Mouse (Mus musculus) G1E (cell line): Measurements from ENCODE around the gene Nup210.

Experiments
- CTCF ChIP-seq: IDR thresholded peaks from 2 replicates; pipeline ENCODE4 v1.5.1; 2012; ENCODE audit warnings: low read depth, low read length, inconsistent platforms, mixed read lengths
- GATA1 ChIP-seq: IDR thresholded peaks from 2 replicates; pipeline ENCODE4 v1.6.1; 2012; ENCODE audit warnings: borderline replicate concordance, low read length, inconsistent platforms, mixed read lengths
- GATA2 ChIP-seq: IDR thresholded peaks from 2 replicates; pipeline ENCODE4 v1.6.1; 2012; ENCODE audit warnings: low read depth, low read length, inconsistent platforms, borderline replicate concordance
- POLR2AphosphoS5 ChIP-seq: IDR thresholded peaks from 2 replicates; pipeline ENCODE4 v1.6.1; 2012; ENCODE audit warnings: low read depth, low read length, inconsistent platforms; ENCODE audit not compliant: insufficient replicate concordance
- TAL1 ChIP-seq: conservative IDR thresholded peaks from 2 replicates; pipeline ENCODE4 v1.6.1; 2012; ENCODE audit warnings: low read depth, low read length, inconsistent platforms, mixed read lengths

GRCm38 (mm10) chr6:91160976-91161375, 44.3 kb upstream of the Nup210 start:
- TF ChIP-seq CTCF (no peak), TAL1 (no peak), POLR2AphosphoS5 (no peak), GATA1 (no peak), GATA2 (no peak)
